Mouse (Mus musculus): ENCODE measurements around the gene Wdr62. TPM values are rescaled to one million over a fixed set of nuclear protein-coding genes. Genes with fewer than 3 reads are reported as not detected.

Wdr62 gene
- polyA plus RNA-seq, 1 experiment from 2014 or later: 3.1 TPM

DNA sequence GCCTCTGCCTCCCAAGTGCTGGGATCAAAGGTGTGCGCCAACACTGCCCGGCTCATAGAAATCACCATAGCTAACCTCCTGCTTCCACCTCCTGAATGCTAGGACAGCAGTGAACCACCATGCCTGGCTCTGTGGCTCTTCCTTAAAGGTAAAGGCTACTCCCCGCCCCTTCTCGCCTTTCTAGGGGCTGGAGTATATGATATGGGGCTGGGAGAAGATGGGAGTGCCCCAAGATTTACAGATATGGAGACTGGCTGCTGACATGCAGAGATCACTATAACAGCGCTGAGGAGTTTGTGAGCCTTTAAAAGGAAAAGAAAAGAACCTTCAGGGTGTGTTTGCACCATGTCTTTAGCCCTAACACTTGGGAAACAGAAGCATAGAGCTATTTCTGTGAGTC lies 58.0 kb downstream of the Wdr62 start:
- no peak for ATAC-seq (ENCODE audit: low read depth)
- no peak overlapping the region for H3K4me3 ChIP-seq (ENCODE audit: low read depth, low read length)
- H3K4me2 ChIP-seq (ENCODE audit: low read depth, low read length): no peak overlapping the region
- 95% methylated on average over 5 of the region's 5 CpGs for WGBS
- H3K36me3 ChIP-seq (ENCODE audit: control insufficient read depth, insufficient read depth, low read length): peaks cover 32% of the 10 kb centered on the region
- no peak overlapping the region for H3K27ac ChIP-seq (ENCODE audit: low read depth, low read length)
- H3K9me3 ChIP-seq (ENCODE audit: control insufficient read depth, low read length): no peaks in the 10 kb centered on the region
- peaks cover 3% of the 10 kb centered on the region; the same call in 1 of the 2 replicates for H3K4me1 ChIP-seq (ENCODE audit: control insufficient read depth, insufficient read depth, low read length)
- H3K9ac ChIP-seq (replicated peaks; ENCODE audit: low read depth, low read length): no peak overlapping the region
- H3K27me3 ChIP-seq (ENCODE audit: control insufficient read depth, insufficient read depth, low read length): no peaks in the 10 kb centered on the region

DNA sequence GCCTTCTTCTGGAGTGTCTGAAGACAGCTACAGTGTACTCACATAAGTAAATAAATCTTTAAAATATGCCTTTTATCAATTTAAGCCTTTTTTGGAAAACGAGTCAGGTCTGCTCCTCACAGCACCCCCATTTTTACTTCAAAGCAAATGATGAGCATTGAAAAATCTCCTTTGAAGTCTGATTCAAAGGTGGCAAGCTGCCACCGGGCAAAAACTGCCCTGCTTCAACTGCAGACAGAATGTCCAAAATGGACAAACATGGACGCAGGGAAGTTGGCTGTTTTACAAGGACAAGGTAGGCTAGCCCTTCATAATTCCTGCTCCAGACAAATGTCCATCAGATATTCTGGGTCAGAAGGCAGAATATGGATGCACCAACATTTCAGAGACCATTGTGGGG lies 58.8 kb downstream of the Wdr62 start:
- Histone ChIP-seq H3K9ac (replicated peaks; ENCODE audit: low read depth, low read length) (no peak overlapping the region), H3K4me1 (ENCODE audit: control insufficient read depth, insufficient read depth, low read length) (peaks cover 5% of the 10 kb centered on the region; the same call in 1 of the 2 replicates), H3K4me2 (ENCODE audit: low read depth, low read length) (no peak overlapping the region), H3K4me3 (ENCODE audit: low read depth, low read length) (no peak overlapping the region), H3K36me3 (ENCODE audit: control insufficient read depth, insufficient read depth, low read length) (peaks cover 25% of the 10 kb centered on the region), H3K9me3 (ENCODE audit: control insufficient read depth, low read length) (no peaks in the 10 kb centered on the region), H3K27me3 (ENCODE audit: control insufficient read depth, insufficient read depth, low read length) (no peaks in the 10 kb centered on the region), H3K27ac (ENCODE audit: low read depth, low read length) (no peak overlapping the region)
- ATAC-seq (ENCODE audit: low read depth): no peak
- 88% methylated on average over 3 of the region's 3 CpGs for WGBS

- Histone ChIP-seq H3K4me1 (ENCODE audit: control insufficient read depth, insufficient read depth, low read length) (peaks cover 6% of the 10 kb centered on the region; the same call in 1 of the 2 replicates), H3K27ac (ENCODE audit: low read depth, low read length) (no peak overlapping the region), H3K36me3 (ENCODE audit: control insufficient read depth, insufficient read depth, low read length) (peaks cover 15% of the 10 kb centered on the region), H3K9ac (replicated peaks; ENCODE audit: low read depth, low read length) (peak overlapping the region; percentile 48; the same call in 1 of the 2 replicates), H3K9me3 (ENCODE audit: control insufficient read depth, low read length) (no peaks in the 10 kb centered on the region), H3K27me3 (ENCODE audit: control insufficient read depth, insufficient read depth, low read length) (no peaks in the 10 kb centered on the region), H3K4me2 (ENCODE audit: low read depth, low read length) (peak overlapping the region; percentile 88), H3K4me3 (ENCODE audit: low read depth, low read length) (peak overlapping the region; percentile 39)
- WGBS: 21% methylated on average over 11 of the region's 11 CpGs
- ATAC-seq (ENCODE audit: low read depth): no peak
Observed at GRCm38 (mm10) chr7:30220008-30220356, 60.2 kb downstream of the Wdr62 start.

GRCm38 (mm10) chr7:30219293-30220007 lies 60.8 kb downstream of the Wdr62 start:
- Histone ChIP-seq H3K36me3 (ENCODE audit: control insufficient read depth, insufficient read depth, low read length) (peaks cover 10% of the 10 kb centered on the region), H3K4me2 (ENCODE audit: low read depth, low read length) (peak overlapping the region; percentile 88), H3K4me1 (ENCODE audit: control insufficient read depth, insufficient read depth, low read length) (peaks cover 6% of the 10 kb centered on the region; the same call in 1 of the 2 replicates), H3K9ac (replicated peaks; ENCODE audit: low read depth, low read length) (peak overlapping the region; percentile 48; the same call in 1 of the 2 replicates), H3K27me3 (ENCODE audit: control insufficient read depth, insufficient read depth, low read length) (no peaks in the 10 kb centered on the region), H3K4me3 (ENCODE audit: low read depth, low read length) (peak overlapping the region; percentile 39), H3K9me3 (ENCODE audit: control insufficient read depth, low read length) (no peaks in the 10 kb centered on the region), H3K27ac (ENCODE audit: low read depth, low read length) (peak overlapping the region; percentile 11; the same call in 1 of the 2 replicates)
- 5% methylated on average over 16 of the region's 16 CpGs for WGBS
- ATAC-seq (ENCODE audit: low read depth): peak; percentile 54

DNA sequence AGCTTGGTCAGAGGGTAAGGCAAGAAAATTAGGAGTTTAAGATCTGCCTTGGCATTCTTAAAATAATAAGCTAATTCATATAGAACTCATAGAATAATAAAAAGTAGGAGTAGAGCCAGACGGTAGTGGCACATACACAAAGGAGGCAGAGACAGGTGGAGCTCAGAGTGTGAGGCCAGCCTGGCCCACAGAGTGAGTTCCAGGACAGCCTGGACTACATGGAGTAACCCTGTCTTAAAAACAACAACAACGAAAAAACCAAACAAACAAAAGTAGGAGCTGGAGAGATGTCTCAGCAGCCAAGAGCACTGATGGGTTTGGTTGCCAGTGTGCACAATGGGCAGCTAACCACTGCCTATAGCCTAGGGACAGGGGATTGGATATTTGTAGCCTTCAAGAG lies 62.9 kb downstream of the Wdr62 start:
- peak; percentile 26; the same call in 1 of the 2 replicates for ATAC-seq (ENCODE audit: low read depth)
- peaks cover 6% of the 10 kb centered on the region; the same call in 1 of the 2 replicates for H3K4me1 ChIP-seq (ENCODE audit: control insufficient read depth, insufficient read depth, low read length)
- H3K27me3 ChIP-seq (ENCODE audit: control insufficient read depth, insufficient read depth, low read length): no peaks in the 10 kb centered on the region
- no peaks in the 10 kb centered on the region for H3K36me3 ChIP-seq (ENCODE audit: control insufficient read depth, insufficient read depth, low read length)
- no peak overlapping the region for H3K4me3 ChIP-seq (ENCODE audit: low read depth, low read length)
- H3K4me2 ChIP-seq (ENCODE audit: low read depth, low read length): no peak overlapping the region
- no peak overlapping the region for H3K27ac ChIP-seq (ENCODE audit: low read depth, low read length)
- H3K9ac ChIP-seq (replicated peaks; ENCODE audit: low read depth, low read length): no peak overlapping the region
- 78% methylated on average over 2 of the region's 2 CpGs for WGBS
- H3K9me3 ChIP-seq (ENCODE audit: control insufficient read depth, low read length): no peaks in the 10 kb centered on the region

- Histone ChIP-seq H3K9me3 (ENCODE audit: control insufficient read depth, low read length) (no peaks in the 10 kb centered on the region), H3K36me3 (ENCODE audit: control insufficient read depth, insufficient read depth, low read length) (no peaks in the 10 kb centered on the region), H3K27ac (ENCODE audit: low read depth, low read length) (peak overlapping the region; percentile 62), H3K27me3 (ENCODE audit: control insufficient read depth, insufficient read depth, low read length) (no peaks in the 10 kb centered on the region), H3K4me2 (ENCODE audit: low read depth, low read length) (peak overlapping the region; percentile 44), H3K4me3 (ENCODE audit: low read depth, low read length) (peak overlapping the region; percentile 17; the same call in 1 of the 2 replicates), H3K4me1 (ENCODE audit: control insufficient read depth, insufficient read depth, low read length) (peaks cover 6% of the 10 kb centered on the region; the same call in 1 of the 2 replicates), H3K9ac (replicated peaks; ENCODE audit: low read depth, low read length) (no peak overlapping the region; the same call in 1 of the 2 replicates)
- peak; percentile 77 for ATAC-seq (ENCODE audit: low read depth)
- 1% methylated on average over 16 of the region's 16 CpGs for WGBS
Observed at GRCm38 (mm10) chr7:30216723-30217151, 63.5 kb downstream of the Wdr62 start.

DNA sequence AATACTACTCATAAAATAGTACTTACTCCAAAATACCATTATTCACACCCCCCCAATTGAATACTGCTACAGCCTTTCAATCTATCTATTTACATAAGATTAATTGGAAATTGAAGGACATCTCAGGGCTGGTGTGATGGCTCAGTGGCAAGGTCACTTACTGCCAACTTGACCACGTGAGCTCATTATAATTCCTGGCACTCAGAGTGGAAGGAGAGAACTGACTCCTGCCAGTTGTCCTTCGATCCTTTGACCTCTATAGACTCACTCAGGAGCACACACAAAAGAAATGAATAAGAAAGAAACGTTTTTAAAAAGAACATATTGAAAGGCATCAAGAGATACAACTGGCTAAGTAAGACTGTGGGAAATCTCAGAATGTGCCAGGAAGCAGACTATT lies 64.3 kb downstream of the Wdr62 start:
- no peak for ATAC-seq (ENCODE audit: low read depth)
- no peak overlapping the region for H3K4me2 ChIP-seq (ENCODE audit: low read depth, low read length)
- H3K4me3 ChIP-seq (ENCODE audit: low read depth, low read length): no peak overlapping the region
- H3K9me3 ChIP-seq (ENCODE audit: control insufficient read depth, low read length): no peaks in the 10 kb centered on the region
- 86% methylated on average over 3 of the region's 3 CpGs for WGBS
- H3K27me3 ChIP-seq (ENCODE audit: control insufficient read depth, insufficient read depth, low read length): no peaks in the 10 kb centered on the region
- H3K9ac ChIP-seq (replicated peaks; ENCODE audit: low read depth, low read length): no peak overlapping the region
- H3K36me3 ChIP-seq (ENCODE audit: control insufficient read depth, insufficient read depth, low read length): no peaks in the 10 kb centered on the region
- H3K27ac ChIP-seq (ENCODE audit: low read depth, low read length): no peak overlapping the region
- peaks cover 6% of the 10 kb centered on the region; the same call in 1 of the 2 replicates for H3K4me1 ChIP-seq (ENCODE audit: control insufficient read depth, insufficient read depth, low read length)

DNA sequence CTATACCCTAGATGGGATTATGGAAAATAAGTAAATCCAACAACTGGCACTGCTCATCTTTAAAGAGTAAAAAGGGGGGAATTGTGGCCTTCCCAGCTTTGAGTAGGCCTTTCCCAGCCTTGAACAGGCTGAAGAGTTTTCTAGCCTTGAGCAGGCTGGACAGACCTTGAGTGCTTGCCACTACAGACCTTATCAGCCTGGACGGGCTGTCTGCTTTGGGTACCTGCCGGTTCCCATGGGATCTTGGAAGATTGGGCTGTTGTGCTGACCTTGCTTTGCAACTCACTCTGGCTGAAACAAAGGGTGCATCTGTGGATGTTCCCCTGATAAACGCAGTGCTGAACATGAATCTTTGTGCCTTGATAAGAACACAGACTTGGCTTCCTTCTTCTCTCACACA lies 66.3 kb downstream of the Wdr62 start:
- no peak overlapping the region for H3K9ac ChIP-seq (replicated peaks; ENCODE audit: low read depth, low read length)
- 93% methylated on average over 3 of the region's 3 CpGs for WGBS
- H3K36me3 ChIP-seq (ENCODE audit: control insufficient read depth, insufficient read depth, low read length): no peaks in the 10 kb centered on the region
- no peak overlapping the region for H3K4me3 ChIP-seq (ENCODE audit: low read depth, low read length)
- no peaks in the 10 kb centered on the region for H3K9me3 ChIP-seq (ENCODE audit: control insufficient read depth, low read length)
- H3K27me3 ChIP-seq (ENCODE audit: control insufficient read depth, insufficient read depth, low read length): no peaks in the 10 kb centered on the region
- ATAC-seq (ENCODE audit: low read depth): no peak
- H3K27ac ChIP-seq (ENCODE audit: low read depth, low read length): no peak overlapping the region
- 0 out of 2 replicates have a peak, but pooled peaks cover 3% of the 10 kb centered on the region for H3K4me1 ChIP-seq (ENCODE audit: control insufficient read depth, insufficient read depth, low read length)
- H3K4me2 ChIP-seq (ENCODE audit: low read depth, low read length): no peak overlapping the region

DNA sequence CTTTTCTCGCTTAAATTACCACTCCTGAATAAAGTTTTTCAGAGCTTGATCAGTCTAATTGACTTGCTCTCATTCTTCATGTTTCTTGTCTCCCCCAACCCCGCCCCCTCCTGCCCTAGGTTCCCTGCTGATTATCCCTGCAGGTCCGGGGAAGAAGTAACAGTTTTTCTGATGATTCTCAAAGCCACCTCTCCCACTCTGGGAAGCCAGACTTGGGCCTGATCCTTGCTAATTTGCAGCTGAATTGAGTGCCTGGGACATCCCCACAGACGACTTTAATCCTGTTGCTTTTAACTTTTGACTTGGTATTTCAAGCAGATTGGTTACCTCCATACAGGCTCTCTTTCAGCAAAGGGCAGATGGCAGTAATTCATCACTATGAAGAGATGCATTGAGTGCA lies 69.2 kb downstream of the Wdr62 start:
- Histone ChIP-seq H3K9me3 (ENCODE audit: control insufficient read depth, low read length) (no peaks in the 10 kb centered on the region), H3K4me2 (ENCODE audit: low read depth, low read length) (no peak overlapping the region), H3K4me3 (ENCODE audit: low read depth, low read length) (no peak overlapping the region), H3K36me3 (ENCODE audit: control insufficient read depth, insufficient read depth, low read length) (no peaks in the 10 kb centered on the region), H3K9ac (replicated peaks; ENCODE audit: low read depth, low read length) (no peak overlapping the region), H3K4me1 (ENCODE audit: control insufficient read depth, insufficient read depth, low read length) (no peaks in the 10 kb centered on the region), H3K27ac (ENCODE audit: low read depth, low read length) (no peak overlapping the region), H3K27me3 (ENCODE audit: control insufficient read depth, insufficient read depth, low read length) (no peaks in the 10 kb centered on the region)
- ATAC-seq (ENCODE audit: low read depth): no peak
- WGBS: 19% methylated on average over 4 of the region's 4 CpGs

All from neural tube, embryonic 14.5 days (tissue).